Mouse (Mus musculus) erythroblast, embryonic 14.5 days (primary cell): ENCODE measurements around the gene Stxbp1. TPM values are rescaled to one million over a fixed set of nuclear protein-coding genes. Genes with fewer than 3 reads are reported as not detected.

Experiments used
- H3K27me3 ChIP-seq: 2 replicates; pipeline ENCODE4 v1.6.1; 2012; ENCODE audit warnings: inconsistent platforms; ENCODE audit not compliant: control insufficient read depth
- H3K36me3 ChIP-seq: 2 replicates; pipeline ENCODE4 v1.6.1; 2012; ENCODE audit warnings: mild to moderate bottlenecking, inconsistent platforms; ENCODE audit not compliant: control insufficient read depth
- H3K4me1 ChIP-seq: 2 replicates; pipeline ENCODE4 v1.6.1; 2012; ENCODE audit warnings: inconsistent platforms; ENCODE audit not compliant: control insufficient read depth
- H3K4me3 ChIP-seq: replicated peaks from 2 replicates; pipeline ENCODE3; 2012; ENCODE audit warnings: moderate library complexity, mild to moderate bottlenecking, inconsistent platforms
- H3K9me3 ChIP-seq: 2 replicates; pipeline ENCODE4 v1.6.1; 2012; ENCODE audit warnings: low read length, inconsistent platforms, mixed read lengths; ENCODE audit not compliant: control insufficient read depth
- GATA1 ChIP-seq: IDR thresholded peaks from 2 replicates; pipeline ENCODE4 v1.6.1; 2012; ENCODE audit warnings: low read length, inconsistent platforms, mixed read lengths
- TAL1 ChIP-seq: IDR thresholded peaks from 3 replicates; pipeline ENCODE4 v1.6.1; 2012; ENCODE audit warnings: low read length, inconsistent platforms, mixed read lengths
- polyA plus RNA-seq: library from polyadenylated mRNA; stranded (reverse); fragments of >175 nt; gene quantifications from 2 replicates; pipeline ENCODE4 v1.2.3, GENCODE M21; 2012

The Stxbp1 gene
- polyA plus RNA-seq, 1 experiment = 0.02 TPM

- TF ChIP-seq GATA1 = no peak
- no peak for TF ChIP-seq TAL1
- H3K4me1 ChIP-seq = peaks cover 5% of the 10 kb centered on the region; the same call in 1 of the 2 replicates
Measured at GRCm38 (mm10) chr2:32825796-32826195, 21.2 kb downstream of the Stxbp1 start.

GRCm38 (mm10) chr2:32824778-32825177, 22.3 kb downstream of the Stxbp1 start:
- Histone ChIP-seq H3K9me3 (no peaks in the 10 kb centered on the region), H3K36me3 (no peaks in the 10 kb centered on the region), H3K27me3 (no peaks in the 10 kb centered on the region), H3K4me1 (peaks cover 5% of the 10 kb centered on the region; the same call in 1 of the 2 replicates), H3K4me3 (no peak overlapping the region)
- TF ChIP-seq TAL1 (no peak), GATA1 (no peak)

More at GRCm38 (mm10) chr2:32825796-32826195, 21.2 kb downstream of the Stxbp1 start:
- no peaks in the 10 kb centered on the region for H3K9me3 ChIP-seq
- H3K27me3 ChIP-seq = no peaks in the 10 kb centered on the region
- H3K4me3 ChIP-seq = no peak overlapping the region
- H3K36me3 ChIP-seq = no peaks in the 10 kb centered on the region

GRCm38 (mm10) chr2:32824181-32824580, 22.9 kb downstream of the Stxbp1 start:
- no peaks in the 10 kb centered on the region for H3K27me3 ChIP-seq
- no peaks in the 10 kb centered on the region for H3K36me3 ChIP-seq
- no peak overlapping the region for H3K4me3 ChIP-seq
- no peak for TF ChIP-seq TAL1
- TF ChIP-seq GATA1 = no peak
- no peaks in the 10 kb centered on the region for H3K9me3 ChIP-seq
- peaks cover 5% of the 10 kb centered on the region; the same call in 1 of the 2 replicates for H3K4me1 ChIP-seq

DNA sequence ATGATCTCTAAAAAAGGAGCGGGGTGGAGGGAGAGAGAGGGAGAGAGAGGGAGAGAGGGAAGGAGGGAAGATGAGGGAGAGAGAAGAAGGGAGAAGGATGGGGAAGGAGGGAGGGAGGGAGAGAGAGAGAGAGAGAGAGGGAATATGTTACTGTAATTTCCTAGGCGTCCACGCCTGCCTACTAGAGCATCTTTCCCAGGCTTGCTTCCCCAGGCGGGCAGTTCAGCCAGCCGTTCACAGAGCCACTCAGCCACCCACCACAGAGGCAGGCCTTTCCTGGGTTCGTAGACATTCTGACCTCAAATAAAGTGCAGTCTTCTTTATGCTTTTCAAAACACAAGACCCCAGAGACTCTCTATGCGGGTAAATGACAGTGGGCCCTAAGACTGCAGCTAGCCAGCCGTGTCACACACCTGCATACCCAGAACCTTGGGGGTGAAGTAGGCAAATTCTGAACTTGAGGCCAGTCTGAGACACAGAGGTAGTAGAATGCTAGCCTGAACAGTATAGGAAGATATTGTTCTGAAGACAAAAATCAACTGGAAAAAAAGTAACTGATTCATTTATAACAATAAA, 23.4 kb downstream of the Stxbp1 start:
- H3K27me3 ChIP-seq = no peaks in the 10 kb centered on the region
- TF ChIP-seq TAL1 = no peak
- no peak for TF ChIP-seq GATA1
- no peaks in the 10 kb centered on the region for H3K36me3 ChIP-seq

DNA sequence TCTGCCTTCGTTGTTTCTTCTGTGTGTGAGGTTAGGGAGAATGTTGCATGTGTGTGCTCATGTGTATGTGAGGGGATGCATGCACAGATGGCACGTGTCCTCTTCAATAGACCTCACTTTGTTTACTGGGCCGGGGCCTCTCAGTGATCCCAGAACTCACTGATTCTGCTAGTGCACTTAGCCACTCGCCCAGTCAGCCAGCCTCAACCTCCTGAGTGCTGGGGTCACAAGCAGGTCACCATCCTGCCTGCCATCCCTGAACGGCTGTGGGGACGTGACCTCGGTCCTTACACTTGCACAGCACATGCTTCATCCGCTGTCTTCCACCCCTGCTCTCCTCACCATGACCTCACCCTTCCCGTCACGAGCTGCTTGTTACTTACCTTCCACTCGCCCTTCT, 23.9 kb downstream of the Stxbp1 start:
- no peaks in the 10 kb centered on the region for H3K27me3 ChIP-seq
- H3K9me3 ChIP-seq = no peaks in the 10 kb centered on the region
- H3K36me3 ChIP-seq = no peaks in the 10 kb centered on the region
- TF ChIP-seq TAL1 (no peak), GATA1 (no peak)
- H3K4me1 ChIP-seq = peaks cover 3% of the 10 kb centered on the region; the same call in 1 of the 2 replicates
- no peak overlapping the region for H3K4me3 ChIP-seq

More for the DNA sequence above, 23.4 kb downstream of the Stxbp1 start:
- no peak overlapping the region for H3K4me3 ChIP-seq
- H3K9me3 ChIP-seq = no peaks in the 10 kb centered on the region
- peaks cover 3% of the 10 kb centered on the region; the same call in 1 of the 2 replicates for H3K4me1 ChIP-seq

GRCm38 (mm10) chr2:32822643-32823042, 24.4 kb downstream of the Stxbp1 start:
- TF ChIP-seq GATA1 (no peak), TAL1 (no peak)
- no peaks in the 10 kb centered on the region for H3K27me3 ChIP-seq
- H3K9me3 ChIP-seq = no peaks in the 10 kb centered on the region
- H3K36me3 ChIP-seq = no peaks in the 10 kb centered on the region
- H3K4me1 ChIP-seq = peaks cover 3% of the 10 kb centered on the region; the same call in 1 of the 2 replicates
- H3K4me3 ChIP-seq = no peak overlapping the region

DNA sequence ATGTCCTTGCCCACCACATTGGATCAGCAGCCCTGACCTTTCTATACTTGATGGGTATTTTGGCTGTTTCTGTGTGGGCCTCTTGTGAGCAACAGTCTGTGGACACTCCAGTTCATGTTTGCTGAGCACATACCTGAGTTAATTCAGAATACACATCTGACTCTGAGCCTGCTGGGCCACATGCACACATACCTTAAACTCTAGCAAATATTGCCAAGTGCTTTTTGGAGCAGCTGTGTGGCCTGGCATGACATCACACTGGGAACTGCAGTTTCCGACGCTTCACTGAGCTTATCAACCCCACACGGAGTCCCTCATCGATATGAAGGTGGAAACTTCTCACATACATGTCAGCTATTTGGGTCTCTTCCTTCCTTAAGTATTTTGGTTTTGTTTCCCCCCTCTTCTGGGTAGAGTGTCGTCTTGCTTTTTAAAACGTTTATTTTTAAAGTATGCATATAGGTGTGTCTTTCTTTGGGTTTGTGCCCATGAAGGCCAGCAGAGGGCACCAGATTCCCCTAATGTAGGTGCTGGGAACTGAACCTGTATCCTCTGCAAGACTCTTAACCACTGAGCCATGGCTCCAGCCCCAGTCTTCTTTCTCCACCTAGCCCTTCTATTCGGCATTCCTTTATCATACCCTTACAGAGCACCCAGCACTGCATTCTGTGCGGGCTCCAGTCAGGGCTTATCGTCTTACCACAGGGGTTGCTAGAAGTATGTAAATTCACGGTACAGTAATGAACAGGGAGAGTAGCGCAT, 25.8 kb downstream of the Stxbp1 start:
- no peak overlapping the region for H3K4me3 ChIP-seq

DNA sequence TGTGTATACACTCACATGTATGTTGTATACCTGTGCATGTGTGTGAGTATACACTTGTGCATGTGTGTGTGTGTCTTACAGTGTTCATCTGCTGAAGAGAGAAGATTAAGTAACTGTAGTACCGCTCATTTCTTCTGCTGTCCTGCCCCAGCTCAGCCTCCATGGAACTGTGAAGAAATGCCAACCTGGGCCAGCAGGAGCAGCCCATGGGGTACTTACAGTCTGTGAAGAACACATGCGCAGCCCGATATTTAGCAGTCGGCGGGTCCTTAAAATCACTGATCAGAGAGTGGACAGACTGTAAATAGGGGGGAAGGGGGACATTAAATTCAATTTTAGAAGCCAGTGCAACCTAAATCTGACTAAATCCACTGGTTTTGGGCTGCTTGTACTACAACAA, 28.8 kb downstream of the Stxbp1 start:
- no peaks in the 10 kb centered on the region for H3K27me3 ChIP-seq
- H3K4me1 ChIP-seq = peaks cover 3% of the 10 kb centered on the region; the same call in 1 of the 2 replicates
- H3K36me3 ChIP-seq = no peaks in the 10 kb centered on the region
- H3K4me3 ChIP-seq = no peak overlapping the region
- no peak for TF ChIP-seq TAL1
- TF ChIP-seq GATA1 = no peak
- no peaks in the 10 kb centered on the region for H3K9me3 ChIP-seq

More for the DNA sequence above, 25.8 kb downstream of the Stxbp1 start:
- peaks cover 3% of the 10 kb centered on the region; the same call in 1 of the 2 replicates for H3K4me1 ChIP-seq
- TF ChIP-seq GATA1 = no peak
- TF ChIP-seq TAL1 = no peak
- no peaks in the 10 kb centered on the region for H3K36me3 ChIP-seq
- no peaks in the 10 kb centered on the region for H3K9me3 ChIP-seq
- no peaks in the 10 kb centered on the region for H3K27me3 ChIP-seq

- TF ChIP-seq TAL1 (no peak), GATA1 (no peak)
Measured at GRCm38 (mm10) chr2:32817589-32817988, 29.5 kb downstream of the Stxbp1 start.

More at GRCm38 (mm10) chr2:32817589-32817988, 29.5 kb downstream of the Stxbp1 start:
- Histone ChIP-seq H3K27me3 (no peaks in the 10 kb centered on the region), H3K9me3 (no peaks in the 10 kb centered on the region), H3K4me3 (no peak overlapping the region), H3K36me3 (no peaks in the 10 kb centered on the region), H3K4me1 (peaks cover 3% of the 10 kb centered on the region; the same call in 1 of the 2 replicates)
